Mouse (Mus musculus): ENCODE data around the gene Cyba. TPM values are rescaled to one million over a fixed set of nuclear protein-coding genes. Genes with fewer than 3 reads are reported as not detected.
A peak's percentile ranks its signal among the peaks of the same experiment; 100 is the strongest.

Cyba gene
- polyA plus RNA-seq, 1 experiment from 2014 or later: 101 TPM

GRCm38 (mm10) chr8:122445203-122445602, 12.5 kb upstream of the Cyba start:
- Histone ChIP-seq H3K4me3 (replicated peaks) (no peak overlapping the region), H3K27ac (no peak overlapping the region; the same call in 1 of the 2 replicates), H3K4me2 (no peak overlapping the region), H3K9me3 (no peaks in the 10 kb centered on the region), H3K36me3 (no peaks in the 10 kb centered on the region), H3K27me3 (no peaks in the 10 kb centered on the region), H3K4me1 (replicated peaks) (peaks cover 36% of the 10 kb centered on the region), H3K9ac (replicated peaks) (no peak overlapping the region)
- no peak for ATAC-seq (ENCODE audit: insufficient number of reproducible peaks, insufficient read depth, low FRiP score, low TSS enrichment, low read depth)
- WGBS: 63% methylated on average over 3 of the region's 3 CpGs

GRCm38 (mm10) chr8:122444058-122444748, 11.5 kb upstream of the Cyba start:
- no peak for ATAC-seq (ENCODE audit: insufficient number of reproducible peaks, insufficient read depth, low FRiP score, low TSS enrichment, low read depth)
- Histone ChIP-seq H3K9ac (replicated peaks) (peak overlapping the region; percentile 77), H3K27ac (peak overlapping the region; percentile 94), H3K4me1 (replicated peaks) (peaks cover 36% of the 10 kb centered on the region), H3K27me3 (no peaks in the 10 kb centered on the region), H3K4me2 (peak overlapping the region; percentile 93), H3K36me3 (peaks cover 8% of the 10 kb centered on the region), H3K4me3 (replicated peaks) (peak overlapping the region; percentile 65), H3K9me3 (no peaks in the 10 kb centered on the region)
- WGBS: 23% methylated on average over 19 of the region's 19 CpGs

- H3K36me3 ChIP-seq: peaks cover 14% of the 10 kb centered on the region
- H3K4me1 ChIP-seq (replicated peaks): peaks cover 36% of the 10 kb centered on the region
- H3K9me3 ChIP-seq: no peaks in the 10 kb centered on the region
- no peaks in the 10 kb centered on the region for H3K27me3 ChIP-seq
- H3K9ac ChIP-seq (replicated peaks): peak within 1 kb of the TSS; percentile 77
- under 1% methylated on average over 47 of the region's 47 CpGs for WGBS
- H3K27ac ChIP-seq: peak within 1 kb of the TSS; percentile 94
- peak within 1 kb of the TSS; percentile 93 for H3K4me2 ChIP-seq
- peak within 1 kb of the TSS; percentile 65 for H3K4me3 ChIP-seq (replicated peaks)
- ATAC-seq (ENCODE audit: insufficient number of reproducible peaks, insufficient read depth, low FRiP score, low TSS enrichment, low read depth): peak; percentile 99
Observed at GRCm38 (mm10) chr8:122443262-122444006, 10.7 kb upstream of the Cyba start, which contains the start of gene Mvd. Mvd (minus strand) TSS chr8:122443422.

- H3K27me3 ChIP-seq: no peaks in the 10 kb centered on the region
- peaks cover 36% of the 10 kb centered on the region for H3K4me1 ChIP-seq (replicated peaks)
- peak overlapping the region; percentile 65 for H3K4me3 ChIP-seq (replicated peaks)
- peaks cover 21% of the 10 kb centered on the region for H3K36me3 ChIP-seq
- H3K27ac ChIP-seq: peak overlapping the region; percentile 75
- peak overlapping the region; percentile 93 for H3K4me2 ChIP-seq
- peak; percentile 4; the same call in 1 of the 2 replicates for ATAC-seq (ENCODE audit: insufficient number of reproducible peaks, insufficient read depth, low FRiP score, low TSS enrichment, low read depth)
- no peaks in the 10 kb centered on the region for H3K9me3 ChIP-seq
- peak overlapping the region; percentile 73 for H3K9ac ChIP-seq (replicated peaks)
- 2% methylated on average over 12 of the region's 12 CpGs for WGBS
Observed at GRCm38 (mm10) chr8:122442781-122443180, 10.1 kb upstream of the Cyba start.

DNA sequence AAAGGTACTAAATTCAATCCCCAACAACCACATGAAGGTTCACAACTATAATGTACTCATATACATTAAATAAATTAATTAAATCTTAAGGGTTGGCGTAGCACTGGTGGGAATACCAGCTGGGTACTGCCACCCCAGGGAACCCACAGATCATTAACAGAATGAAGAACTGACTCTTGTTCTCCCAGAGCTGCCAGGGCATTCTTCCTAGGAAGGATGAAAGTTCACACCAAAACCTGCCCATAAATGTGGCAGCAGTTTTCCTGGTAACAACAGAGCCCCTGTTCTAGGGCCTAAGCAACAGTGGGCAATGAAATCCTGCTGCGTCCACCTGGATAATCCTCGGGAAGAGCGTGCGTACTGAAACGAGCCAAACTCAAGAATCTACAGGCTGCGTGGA, 9.6 kb upstream of the Cyba start:
- peak overlapping the region; percentile 93 for H3K4me2 ChIP-seq
- H3K4me1 ChIP-seq (replicated peaks): peaks cover 36% of the 10 kb centered on the region
- no peaks in the 10 kb centered on the region for H3K27me3 ChIP-seq
- WGBS: 16% methylated on average over 7 of the region's 7 CpGs
- H3K27ac ChIP-seq: peak overlapping the region; percentile 75
- H3K4me3 ChIP-seq (replicated peaks): peak overlapping the region; percentile 65
- peak overlapping the region; percentile 73 for H3K9ac ChIP-seq (replicated peaks)
- ATAC-seq (ENCODE audit: insufficient number of reproducible peaks, insufficient read depth, low FRiP score, low TSS enrichment, low read depth): no peak
- H3K9me3 ChIP-seq: no peaks in the 10 kb centered on the region
- peaks cover 25% of the 10 kb centered on the region for H3K36me3 ChIP-seq

GRCm38 (mm10) chr8:122441326-122441725, 8.6 kb upstream of the Cyba start:
- Histone ChIP-seq H3K36me3 (peaks cover 35% of the 10 kb centered on the region), H3K4me1 (replicated peaks) (peaks cover 34% of the 10 kb centered on the region), H3K27ac (no peak overlapping the region), H3K9ac (replicated peaks) (no peak overlapping the region), H3K4me3 (replicated peaks) (no peak overlapping the region), H3K9me3 (no peaks in the 10 kb centered on the region), H3K27me3 (no peaks in the 10 kb centered on the region), H3K4me2 (no peak overlapping the region)
- ATAC-seq (ENCODE audit: insufficient number of reproducible peaks, insufficient read depth, low FRiP score, low TSS enrichment, low read depth): no peak
- 90% methylated on average over 1 of the region's 1 CpGs for WGBS

DNA sequence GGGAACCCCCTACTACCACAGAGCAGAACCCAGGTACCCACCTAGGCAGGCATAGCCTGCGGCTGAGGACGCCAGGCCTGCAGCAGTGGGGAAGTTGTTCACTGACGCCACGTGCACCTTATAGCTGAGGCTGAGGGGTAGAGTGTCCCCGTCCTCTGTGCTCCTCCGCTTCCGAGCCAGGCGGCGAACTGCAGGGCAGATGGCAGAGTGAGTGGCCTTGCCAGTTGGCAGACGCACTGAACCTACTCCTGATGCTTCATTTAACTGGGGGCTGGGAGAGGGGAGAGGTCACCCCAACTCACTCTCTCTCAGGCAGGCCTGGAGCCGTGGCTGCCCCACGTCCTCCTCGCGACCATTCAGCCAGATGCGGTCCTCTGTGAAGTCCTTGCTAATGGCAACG, 6.6 kb upstream of the Cyba start:
- H3K4me3 ChIP-seq (replicated peaks): no peak overlapping the region
- peaks cover 14% of the 10 kb centered on the region for H3K4me1 ChIP-seq (replicated peaks)
- 94% methylated on average over 16 of the region's 16 CpGs for WGBS
- ATAC-seq (ENCODE audit: insufficient number of reproducible peaks, insufficient read depth, low FRiP score, low TSS enrichment, low read depth): no peak
- H3K27ac ChIP-seq: no peak overlapping the region
- H3K36me3 ChIP-seq: peaks cover 55% of the 10 kb centered on the region
- no peaks in the 10 kb centered on the region for H3K27me3 ChIP-seq
- H3K9ac ChIP-seq (replicated peaks): no peak overlapping the region
- H3K9me3 ChIP-seq: peaks cover 5% of the 10 kb centered on the region; the same call in 1 of the 2 replicates
- no peak overlapping the region for H3K4me2 ChIP-seq

DNA sequence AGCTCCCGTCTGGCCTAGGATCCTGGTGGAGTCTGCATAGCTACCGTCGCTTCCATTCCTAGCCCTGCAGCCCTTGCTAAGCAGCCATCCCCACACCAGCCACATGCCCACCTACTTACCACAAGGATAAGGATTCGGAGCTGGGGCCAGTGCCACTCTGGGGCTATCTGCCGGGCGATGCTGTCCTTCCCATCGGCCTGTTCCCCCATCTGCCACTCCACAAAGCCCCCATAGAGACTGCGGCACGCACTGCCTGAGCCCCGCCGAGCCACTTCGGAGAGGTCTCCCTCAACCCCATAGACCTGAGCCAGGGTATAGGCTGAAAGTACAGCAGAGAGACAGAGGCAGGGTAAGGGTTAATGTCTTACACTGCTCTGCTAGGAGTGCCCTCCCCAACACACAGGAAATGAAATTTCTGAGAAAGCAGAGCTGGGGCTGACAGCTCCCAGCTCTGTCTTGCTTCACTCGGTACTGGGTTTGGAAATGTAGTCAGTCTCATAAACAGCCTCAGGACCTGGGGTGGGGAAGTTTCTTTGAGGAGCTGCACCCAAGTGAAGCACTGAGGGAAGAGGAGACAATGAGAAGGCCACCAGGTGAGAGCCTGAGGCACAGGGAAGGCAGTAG, 5.1 kb upstream of the Cyba start:
- no peak overlapping the region; the same call in 1 of the 2 replicates for H3K9ac ChIP-seq (replicated peaks)
- peaks cover 5% of the 10 kb centered on the region; the same call in 1 of the 2 replicates for H3K9me3 ChIP-seq
- H3K4me3 ChIP-seq (replicated peaks): no peak overlapping the region
- H3K27me3 ChIP-seq: no peaks in the 10 kb centered on the region
- peaks cover 64% of the 10 kb centered on the region for H3K36me3 ChIP-seq
- peak overlapping the region; percentile 72 for H3K27ac ChIP-seq
- H3K4me1 ChIP-seq (replicated peaks): peaks cover 17% of the 10 kb centered on the region
- 85% methylated on average over 13 of the region's 13 CpGs for WGBS
- H3K4me2 ChIP-seq: no peak overlapping the region
- no peak for ATAC-seq (ENCODE audit: insufficient number of reproducible peaks, insufficient read depth, low FRiP score, low TSS enrichment, low read depth)

- H3K9me3 ChIP-seq: peaks cover 5% of the 10 kb centered on the region; the same call in 1 of the 2 replicates
- no peak for ATAC-seq (ENCODE audit: insufficient number of reproducible peaks, insufficient read depth, low FRiP score, low TSS enrichment, low read depth)
- no peak overlapping the region for H3K9ac ChIP-seq (replicated peaks)
- peaks cover 64% of the 10 kb centered on the region for H3K36me3 ChIP-seq
- no peaks in the 10 kb centered on the region for H3K27me3 ChIP-seq
- no peak overlapping the region for H3K27ac ChIP-seq
- H3K4me3 ChIP-seq (replicated peaks): no peak overlapping the region
- WGBS: 93% methylated on average over 20 of the region's 20 CpGs
- H3K4me1 ChIP-seq (replicated peaks): peaks cover 17% of the 10 kb centered on the region
- H3K4me2 ChIP-seq: no peak overlapping the region
Observed at GRCm38 (mm10) chr8:122436586-122437125, 3.9 kb upstream of the Cyba start.

GRCm38 (mm10) chr8:122436146-122436545, 3.4 kb upstream of the Cyba start:
- no peak overlapping the region for H3K9ac ChIP-seq (replicated peaks)
- peaks cover 19% of the 10 kb centered on the region for H3K4me1 ChIP-seq (replicated peaks)
- no peak for ATAC-seq (ENCODE audit: insufficient number of reproducible peaks, insufficient read depth, low FRiP score, low TSS enrichment, low read depth)
- 96% methylated on average over 9 of the region's 9 CpGs for WGBS
- no peaks in the 10 kb centered on the region for H3K27me3 ChIP-seq
- H3K27ac ChIP-seq: no peak overlapping the region
- peaks cover 64% of the 10 kb centered on the region for H3K36me3 ChIP-seq
- no peak overlapping the region for H3K4me2 ChIP-seq
- peaks cover 5% of the 10 kb centered on the region; the same call in 1 of the 2 replicates for H3K9me3 ChIP-seq
- H3K4me3 ChIP-seq (replicated peaks): no peak overlapping the region

- Histone ChIP-seq H3K4me1 (replicated peaks) (peaks cover 19% of the 10 kb centered on the region), H3K27ac (no peak overlapping the region), H3K4me2 (no peak overlapping the region), H3K36me3 (peaks cover 64% of the 10 kb centered on the region), H3K4me3 (replicated peaks) (no peak overlapping the region), H3K9me3 (peaks cover 5% of the 10 kb centered on the region; the same call in 1 of the 2 replicates), H3K9ac (replicated peaks) (no peak overlapping the region), H3K27me3 (no peaks in the 10 kb centered on the region)
- WGBS: 88% methylated on average over 6 of the region's 6 CpGs
- ATAC-seq (ENCODE audit: insufficient number of reproducible peaks, insufficient read depth, low FRiP score, low TSS enrichment, low read depth): no peak
Observed at GRCm38 (mm10) chr8:122435375-122435774, 2.6 kb upstream of the Cyba start.
